ENCODE assay signal across 8 mouse cellular contexts in the genomic region with DNA sequence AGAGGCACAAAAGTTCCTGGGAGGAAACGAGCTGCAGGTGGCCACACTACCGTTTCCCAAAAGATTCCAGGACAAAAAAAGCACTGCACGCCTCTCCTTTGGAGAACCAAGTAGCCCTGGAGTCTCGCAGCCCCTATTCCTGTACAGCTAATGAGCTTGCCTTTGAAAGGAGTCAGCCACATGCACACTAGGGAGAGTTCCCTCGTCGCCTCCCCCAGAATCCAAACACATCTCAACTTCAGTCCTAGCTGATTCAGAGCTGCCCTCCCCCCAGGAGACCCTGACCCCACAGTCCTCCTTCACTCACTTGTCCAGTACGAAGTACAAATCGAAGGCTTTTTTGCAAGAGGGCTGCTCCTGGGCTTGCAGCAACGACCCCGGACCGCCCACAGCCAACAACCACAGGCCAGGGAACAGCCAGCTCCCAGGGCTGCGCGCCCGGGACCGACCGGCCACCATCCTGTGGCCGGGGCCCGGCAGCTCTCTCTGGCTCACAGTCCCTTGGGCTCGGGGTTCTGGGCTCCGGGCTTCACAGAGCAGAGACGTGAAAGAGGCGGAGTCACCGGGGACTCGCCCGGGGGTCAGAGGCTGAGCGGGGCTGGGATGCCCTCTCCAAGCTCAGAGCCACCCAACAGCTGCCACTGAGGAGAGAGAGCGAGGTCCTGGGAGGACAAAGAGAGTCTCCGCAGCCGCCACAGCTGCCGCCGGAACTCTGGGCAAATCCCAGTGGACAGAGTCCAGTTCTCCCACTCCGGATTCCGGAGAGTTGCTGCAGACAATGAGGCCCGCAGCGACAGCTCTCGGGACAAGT. TPM values are rescaled to one million over a fixed set of nuclear protein-coding genes. Genes with fewer than 3 reads are reported as not detected.
DNase-seq lines count a peak whose midpoint lies in the region; ATAC-seq and TF ChIP-seq lines count a peak whose summit lies in the region.

No protein-coding gene starts in this region.

- TF ChIP-seq CTCF in C2C12 (IDR thresholded peaks at IDR 0.05; ENCODE audit: control insufficient read depth, insufficient read depth, insufficient read length): no peak
- TF ChIP-seq CTCF in MEL (IDR thresholded peaks at IDR 0.05 in 2 of 3, conservative IDR thresholded peaks at IDR 0.05 in 1 of 3; ENCODE audit: control insufficient read depth in 1 of 3, insufficient read depth in 1 of 3, low read depth in 2 of 3, low read length in 3 of 3, poor library complexity in 1 of 3, severe bottlenecking in 1 of 3): no peak
- no peak for TF ChIP-seq CTCF in cortical plate, adult 2 months (IDR thresholded peaks at IDR 0.05; ENCODE audit: extremely low read depth, insufficient read depth, low read length)

- H3K4me3 ChIP-seq in C2C12 (ENCODE audit: insufficient read depth, poor library complexity, severe bottlenecking): peak overlapping the region; percentile 73
- peak overlapping the region; percentile 95 to 99 for H3K4me3 ChIP-seq in MEL (ENCODE audit: control insufficient read depth in 1 of 2, insufficient read depth in 1 of 2, low read depth in 2 of 2, low read length in 2 of 2)
- H3K4me3 ChIP-seq in cortical plate, adult 2 months (ENCODE audit: insufficient read depth, low read length): peak overlapping the region; percentile 90
- H3K4me3 ChIP-seq in heart, embryonic 10.5 days: peak overlapping the region; percentile 86
- peak overlapping the region; percentile 85 for H3K4me3 ChIP-seq in kidney, embryonic 15.5 days (replicated peaks)

- ATAC-seq in kidney, embryonic 15.5 days (replicated peaks; ENCODE audit: low FRiP score): peak; percentile 91

- TF ChIP-seq EP300 in MEL (IDR thresholded peaks at IDR 0.05; ENCODE audit: low read depth in 1 of 2, low read length in 2 of 2): no peak

- peaks cover 14 to 22% of the 10 kb centered on the region in 2 experiments for H3K4me1 ChIP-seq in MEL (ENCODE audit: control insufficient read depth in 1 of 2, insufficient read depth in 2 of 2, low read length in 2 of 2)
- no peaks in the 10 kb centered on the region; the same call in 1 of the 2 replicates for H3K4me1 ChIP-seq in cortical plate, adult 2 months (ENCODE audit: control insufficient read depth, insufficient read depth, low read length)
- H3K4me1 ChIP-seq in heart, embryonic 10.5 days: peaks cover 20% of the 10 kb centered on the region; the same call in 1 of the 2 replicates
- peaks cover 26% of the 10 kb centered on the region for H3K4me1 ChIP-seq in kidney, embryonic 15.5 days

- H3K27ac ChIP-seq in MEL (ENCODE audit: control insufficient read depth, low read depth, low read length): peak overlapping the region; percentile 35
- H3K27ac ChIP-seq in cortical plate, adult 2 months (ENCODE audit: insufficient read depth, low read length): no peak overlapping the region
- peak overlapping the region; percentile 96 for H3K27ac ChIP-seq in heart, embryonic 10.5 days
- peak overlapping the region; percentile 93 for H3K27ac ChIP-seq in kidney, embryonic 15.5 days

- H3K4me2 ChIP-seq in kidney, embryonic 15.5 days: peak overlapping the region; percentile 79

- TF ChIP-seq POLR2A in MEL (IDR thresholded peaks at IDR 0.05; ENCODE audit: control insufficient read depth in 1 of 2, insufficient read depth in 1 of 2, low read depth in 1 of 2, low read length in 2 of 2, poor library complexity in 1 of 2): no peak
- no peak for TF ChIP-seq POLR2A in cortical plate, adult 2 months (IDR thresholded peaks at IDR 0.05; ENCODE audit: extremely low read depth, insufficient read depth, low read length)

- peak overlapping the region; percentile 90 for H3K9ac ChIP-seq in MEL (ENCODE audit: control insufficient read depth, low read depth, low read length, poor library complexity, severe bottlenecking)
- peak overlapping the region; percentile 77 for H3K9ac ChIP-seq in kidney, embryonic 15.5 days

- no peaks in the 10 kb centered on the region for H3K9me3 ChIP-seq in MEL (replicated peaks; ENCODE audit: insufficient read depth, low read length)
- H3K9me3 ChIP-seq in heart, embryonic 10.5 days: no peaks in the 10 kb centered on the region
- H3K9me3 ChIP-seq in kidney, embryonic 15.5 days (replicated peaks): no peaks in the 10 kb centered on the region

- under 1% methylated on average over 36 of the region's 36 CpGs for WGBS in heart, embryonic 10.5 days
- under 1% methylated on average over 36 of the region's 36 CpGs for WGBS in kidney, embryonic 15.5 days

- H3ac ChIP-seq in C2C12 (ENCODE audit: control insufficient read depth, insufficient read length, low read depth): peak overlapping the region; percentile 74

- peak; percentile 62 for DNase-seq in MEL (ENCODE audit: low read depth, low spot score)
- DNase-seq in heart, embryonic 10.5 days (ENCODE audit: low spot score): peak; percentile 84
- DNase-seq in lung, postnatal 10 days: peak; percentile 76
- DNase-seq in ovary, postnatal 10 days (ENCODE audit: low spot score): peak; percentile 58
- DNase-seq in c-Kit-positive CD71-positive TER-119-positive erythroid progenitor cells, embryonic 14.5 days (ENCODE audit: low spot score): no peak

- H3K79me3 ChIP-seq in C2C12 (ENCODE audit: low read depth): peaks cover 41% of the 10 kb centered on the region

- H3K36me3 ChIP-seq in C2C12 (ENCODE audit: control insufficient read depth, insufficient read depth) (peaks cover 38% of the 10 kb centered on the region), MEL (ENCODE audit: control insufficient read depth in 1 of 2, insufficient read depth in 2 of 2, low read length in 2 of 2) (peaks cover 0 to 26% of the 10 kb centered on the region in 2 experiments; a peak in 2 of 4 replicates)
- peaks cover 17% of the 10 kb centered on the region for H3K36me3 ChIP-seq in heart, embryonic 10.5 days
- H3K36me3 ChIP-seq in kidney, embryonic 15.5 days: peaks cover 14% of the 10 kb centered on the region

- H3K79me2 ChIP-seq in C2C12 (ENCODE audit: control insufficient read depth, insufficient read depth): peaks cover 55% of the 10 kb centered on the region
- H3K79me2 ChIP-seq in MEL (ENCODE audit: control insufficient read depth, insufficient read depth, low read length, poor library complexity): peaks cover 8% of the 10 kb centered on the region

- H3K27me3 ChIP-seq in C2C12 (ENCODE audit: control insufficient read depth, insufficient read depth, insufficient read length) (no peaks in the 10 kb centered on the region), MEL (ENCODE audit: control insufficient read depth in 1 of 2, insufficient read depth in 2 of 2, low read length in 2 of 2) (no peaks in the 10 kb centered on the region)
- H3K27me3 ChIP-seq in heart, embryonic 10.5 days (ENCODE audit: insufficient read depth, poor library complexity, severe bottlenecking): no peaks in the 10 kb centered on the region
- no peaks in the 10 kb centered on the region for H3K27me3 ChIP-seq in kidney, embryonic 15.5 days

- TF ChIP-seq RAD21 in MEL (IDR thresholded peaks at IDR 0.05; ENCODE audit: low read depth, low read length): no peak

TF ChIP-seq in C2C12, 6 proteins besides CTCF, POLR2A, EP300 and RAD21:
- no peak for TF ChIP-seq FOSL1 (IDR thresholded peaks at IDR 0.05; ENCODE audit: insufficient read depth, low read length, poor library complexity, severe bottlenecking)
- peak; percentile 16 for TF ChIP-seq MAX (IDR thresholded peaks at IDR 0.05)

TF ChIP-seq in MEL, 35 proteins besides CTCF, POLR2A, EP300 and RAD21:
- peak; percentile 15; the same call in 1 of the 2 replicates for TF ChIP-seq TCF12 (IDR thresholded peaks at IDR 0.05; ENCODE audit: low read depth, low read length)
- no peak for TF ChIP-seq TBP (IDR thresholded peaks at IDR 0.05; ENCODE audit: low read depth, low read length)
- TF ChIP-seq GABPA (IDR thresholded peaks at IDR 0.05; ENCODE audit: low read depth, low read length): no peak
- TF ChIP-seq MXI1 (IDR thresholded peaks at IDR 0.05; ENCODE audit: low read depth, low read length): peak; percentile 70
- peak; percentile 43; the same call in 1 of the 2 replicates for TF ChIP-seq SIN3A (IDR thresholded peaks at IDR 0.05; ENCODE audit: low read length)
- no peak for TF ChIP-seq TAL1 (IDR thresholded peaks at IDR 0.05; ENCODE audit: low read length)
- TF ChIP-seq BHLHE40 (IDR thresholded peaks at IDR 0.05; ENCODE audit: borderline replicate concordance, low read depth, low read length): no peak
- no peak for TF ChIP-seq JUND (IDR thresholded peaks at IDR 0.05; ENCODE audit: low read depth, low read length)
- TF ChIP-seq HCFC1 (IDR thresholded peaks at IDR 0.05; ENCODE audit: low read depth, low read length): no peak
- 0 out of 2 replicates have a peak, but pooled peaks have one; percentile 41 for TF ChIP-seq MAX (IDR thresholded peaks at IDR 0.05; ENCODE audit: low read length)
- TF ChIP-seq NELFE (IDR thresholded peaks at IDR 0.05; ENCODE audit: low read depth, low read length): peak; percentile 13; the same call in 1 of the 2 replicates
TF ChIP-seq in MEL: peak in this region for 5.

RNA-seq across cellular contexts. Expression of gene Antxr2, which starts 0.5 kb away (rescaled TPM):
- 33.6 TPM for polyA plus RNA-seq in C2C12 (2012; fragmentation: generic; extraction: Trizol)
- 3.6 and 4.3 TPM in 2 replicates for total RNA-seq in MEL (2012; rRNA removed)
- polyA plus RNA-seq in MEL (2012; ENCODE audit: insufficient read depth in 1 of 2, insufficient read length in 2 of 2, low read depth in 1 of 2, low replicate concordance in 2 of 2, missing spikeins in 1 of 2): 1 to 10 TPM in 1 of 2 experiments, not detected in 1; 5.0 TPM
- polyA plus RNA-seq in cortical plate, adult 2 months (2012; rRNA removed): 0.63 and 1.0 TPM in 2 replicates
- 27.4 and 44.0 TPM in 2 replicates for polyA plus RNA-seq in heart, embryonic 10.5 days (2016; fragmentation: Nextera tagmentation; extraction: Ambion mirVana)
- polyA plus RNA-seq in kidney, embryonic 15.5 days (2015; fragmentation: Nextera tagmentation; extraction: Ambion mirVana): 18.8 TPM in 2 replicates
